Mouse (Mus musculus) megakaryocyte-erythroid progenitor cell, adult 5-6 weeks (primary cell): ENCODE results near the gene Gm44502. TPM values are rescaled to one million over a fixed set of nuclear protein-coding genes. Genes with fewer than 3 reads are reported as not detected.

Source experiments
- ATAC-seq: replicated peaks from 2 replicates; pipeline ENCODE4 v1.8.0; 2016; ENCODE audit warnings: mild to moderate bottlenecking, inconsistent platforms; ENCODE audit not compliant: severe bottlenecking, poor library complexity, low FRiP score, low TSS enrichment
- total RNA-seq, 2 experiments: library from RNA; stranded (forward) in 1 of 2; stranded (reverse) in 1 of 2; fragments of 200-1000, 215-1000 nt in 1 of 2; fragments of >200 nt in 1 of 2; fragmentation: Nextera tagmentation in 1 of 2; gene quantifications; 2 replicates each; pipeline ENCODE4 v1.2.3; 2014 to 2017

Gm44502 gene
- total RNA-seq (2014; fragmentation: Nextera tagmentation): not detected in 2 replicates
- total RNA-seq (2017): 0.57 TPM in 1 of 2 replicates, not detected in the other

DNA sequence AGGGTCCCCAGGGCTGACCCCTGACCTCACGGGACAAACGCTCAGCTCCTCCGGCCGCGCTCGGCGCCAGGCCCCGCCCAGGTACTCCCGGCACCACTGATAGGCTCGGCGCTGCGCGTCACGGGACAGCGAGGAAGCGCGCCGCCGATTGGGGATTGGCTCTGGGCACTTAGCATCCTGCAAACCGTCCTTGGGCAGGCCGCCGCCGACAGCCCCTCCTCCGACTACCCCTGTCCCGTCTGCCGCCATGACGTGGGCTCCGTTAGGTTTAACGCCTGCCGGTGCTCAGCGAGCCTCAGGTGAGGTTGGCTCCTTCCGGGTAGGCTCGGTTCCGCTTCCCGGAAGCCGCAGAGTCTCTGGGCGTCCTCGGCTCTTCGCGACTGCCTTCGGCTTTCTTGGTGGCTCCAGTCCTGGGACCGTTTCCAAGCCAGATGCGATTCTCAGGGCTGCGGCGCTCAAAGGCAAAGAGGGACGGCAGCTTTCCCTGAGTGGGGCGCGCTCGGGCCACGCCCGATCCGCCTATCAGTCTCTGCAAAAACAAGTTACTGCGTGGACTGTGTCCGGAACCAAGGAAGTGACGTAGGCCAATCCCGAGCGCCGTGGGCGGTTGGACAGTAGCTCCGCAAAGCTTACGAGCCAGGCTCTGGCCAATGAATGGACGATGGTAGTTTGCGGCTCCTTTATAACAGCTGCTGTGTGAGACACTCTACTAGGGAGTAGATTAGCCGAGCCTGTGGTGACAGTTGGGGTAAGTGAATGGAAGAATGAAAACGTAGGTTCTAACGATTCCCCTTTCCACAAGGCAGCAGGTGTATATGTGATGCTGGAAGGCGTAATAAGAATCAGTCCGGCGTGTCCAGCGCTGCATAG lies at the start of gene Gm44502, which contains the start of the genes C730034F03Rik and Chkb:
Gene Gm44502 (minus strand): TSS at position 345 of the 870 bp plus-strand sequence.
Gene C730034F03Rik (plus strand): TSS at position 238 of the 870 bp plus-strand sequence.
Gene Chkb (minus strand): TSS at position 557 of the 870 bp plus-strand sequence.
- ATAC-seq: peak; percentile 88

DNA sequence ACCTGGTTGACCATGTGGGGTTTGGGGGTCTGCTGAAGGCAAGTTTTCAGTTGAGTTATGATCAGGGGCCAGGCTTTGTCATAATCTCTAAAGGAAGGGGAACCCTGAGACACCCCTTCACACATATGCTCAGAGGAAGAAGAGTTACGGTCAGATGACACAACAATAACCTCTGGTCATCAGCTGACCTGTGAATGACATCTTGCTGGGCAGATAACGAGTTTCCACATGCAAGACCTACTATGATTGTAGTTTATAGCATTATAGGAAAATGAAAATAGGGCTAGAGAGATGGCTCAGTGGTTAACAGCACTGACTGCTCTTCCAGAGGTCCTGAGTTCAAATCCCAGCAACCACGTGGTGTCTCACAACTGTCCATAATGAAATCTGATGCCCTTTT lies 49.1 kb upstream of the Gm44502 start:
- no peak for ATAC-seq

DNA sequence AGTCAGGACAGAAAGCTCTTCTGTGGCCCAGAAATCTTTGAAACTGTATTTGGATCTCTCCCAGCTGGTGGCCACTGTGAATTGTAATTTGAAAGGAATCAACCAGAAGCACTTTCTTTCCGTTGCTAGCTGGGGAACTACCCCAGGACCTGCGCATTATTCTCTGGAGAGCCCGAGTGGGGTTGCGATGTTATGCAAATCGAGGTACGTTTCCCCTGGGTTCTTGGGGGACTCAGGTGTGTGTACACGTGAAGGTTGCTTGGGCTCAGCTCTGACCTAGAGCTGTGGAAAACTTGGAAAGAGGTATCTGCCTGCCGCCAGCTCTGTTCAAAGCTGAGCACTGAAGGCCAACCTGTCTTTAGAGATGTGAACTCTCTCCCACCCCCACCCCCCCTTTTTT lies 48.3 kb upstream of the Gm44502 start:
- ATAC-seq: no peak

DNA sequence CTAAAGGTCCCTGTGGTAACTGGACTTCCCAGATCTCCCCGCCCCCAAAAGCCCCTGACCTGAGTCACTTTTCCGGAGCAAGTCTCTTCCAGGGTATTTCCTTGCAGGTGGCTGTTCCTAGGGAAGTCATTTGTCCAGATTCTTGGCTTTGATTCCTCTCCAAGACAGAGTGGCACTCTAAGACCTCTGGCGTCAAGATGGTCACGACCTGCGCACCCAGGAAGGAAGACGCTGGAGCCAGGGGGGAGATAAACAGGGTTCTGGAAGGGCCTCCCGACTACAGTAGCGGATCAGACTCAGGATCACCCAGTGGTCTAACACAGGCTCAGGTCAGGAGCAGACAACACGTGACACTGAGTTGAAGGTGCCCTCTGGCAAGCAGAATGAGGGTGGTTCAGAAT lies 47.6 kb upstream of the Gm44502 start, which contains the start of gene Arsa:
Gene Arsa (minus strand): TSS at position 335 of the 401 bp plus-strand sequence.
- no peak for ATAC-seq

DNA sequence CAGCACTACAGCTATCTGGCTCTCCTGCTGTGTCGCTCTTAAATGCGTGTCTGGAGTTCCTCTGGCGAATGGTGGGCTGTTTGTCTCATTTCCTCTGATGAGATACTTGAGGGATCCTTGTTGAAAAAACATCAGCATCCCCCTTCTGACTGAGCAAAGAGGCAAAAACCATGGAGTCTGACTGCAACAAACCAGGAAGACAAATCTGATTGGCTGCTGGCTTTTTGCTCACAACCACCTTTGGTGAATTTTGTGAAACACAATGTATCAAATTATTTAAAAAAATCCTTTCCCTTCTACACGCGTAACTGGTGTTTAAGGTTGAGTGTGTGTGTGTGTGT lies 46.9 kb upstream of the Gm44502 start:
- peak; percentile 32; the same call in 1 of the 2 replicates for ATAC-seq

DNA sequence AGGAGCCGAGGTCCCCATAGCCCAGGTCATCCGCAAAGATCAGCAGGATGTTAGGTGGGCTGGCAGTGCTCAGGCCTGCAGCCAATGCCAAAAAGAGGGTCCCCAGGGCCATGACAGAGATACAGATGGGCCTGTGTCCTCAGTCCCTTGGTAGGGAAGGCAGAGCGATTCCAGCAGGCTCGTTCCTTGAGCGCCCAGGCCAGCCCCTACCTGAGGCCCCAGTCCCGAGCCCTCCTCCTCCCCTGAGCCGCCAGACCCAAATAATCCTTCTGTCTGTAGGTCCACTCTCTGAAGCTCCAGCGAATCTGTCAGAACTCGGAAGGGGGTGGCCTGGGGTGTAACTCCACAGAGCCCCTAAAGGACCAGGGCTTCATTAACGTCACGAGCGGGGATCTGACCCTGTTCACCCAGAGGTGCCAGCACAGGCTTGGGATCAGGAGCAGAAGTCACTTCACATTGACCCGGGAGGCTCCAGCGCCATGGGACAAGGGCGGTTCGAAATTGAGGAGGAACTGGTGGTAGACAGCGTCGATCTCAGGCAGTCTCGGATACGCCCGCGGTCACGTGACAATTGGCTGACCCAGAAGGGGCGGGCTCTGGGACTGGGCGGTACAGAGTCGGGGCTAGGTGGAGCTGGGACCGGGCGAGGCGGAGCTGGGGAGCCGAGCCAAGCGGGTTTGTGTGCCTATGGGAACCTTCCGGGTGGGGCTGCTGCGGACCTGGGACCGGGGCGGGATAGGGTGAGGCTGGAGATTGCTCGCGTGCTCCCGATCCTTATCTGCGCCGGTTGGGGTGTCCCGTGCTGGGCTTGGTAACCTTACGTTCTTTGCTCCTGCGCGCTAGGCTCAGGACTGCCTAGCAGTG lies 46.3 kb upstream of the Gm44502 start:
- ATAC-seq: peak; percentile 95

DNA sequence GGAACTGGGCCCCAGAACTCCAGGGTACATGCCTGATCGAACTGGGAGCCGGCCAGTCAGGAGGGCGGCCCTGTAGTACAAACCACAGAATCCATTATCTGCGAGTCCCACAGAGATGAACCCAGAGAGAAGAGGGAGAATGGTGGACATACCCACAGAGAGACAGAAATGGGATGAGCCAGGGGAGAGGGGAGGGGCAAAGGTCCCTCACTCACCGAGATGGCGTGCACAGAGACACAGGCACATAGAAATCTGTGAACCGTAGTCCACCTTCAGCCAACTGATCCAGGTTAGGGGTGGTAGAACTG lies 45.8 kb upstream of the Gm44502 start:
- 0 out of 2 replicates have a peak, but pooled peaks have one; percentile 9 for ATAC-seq

DNA sequence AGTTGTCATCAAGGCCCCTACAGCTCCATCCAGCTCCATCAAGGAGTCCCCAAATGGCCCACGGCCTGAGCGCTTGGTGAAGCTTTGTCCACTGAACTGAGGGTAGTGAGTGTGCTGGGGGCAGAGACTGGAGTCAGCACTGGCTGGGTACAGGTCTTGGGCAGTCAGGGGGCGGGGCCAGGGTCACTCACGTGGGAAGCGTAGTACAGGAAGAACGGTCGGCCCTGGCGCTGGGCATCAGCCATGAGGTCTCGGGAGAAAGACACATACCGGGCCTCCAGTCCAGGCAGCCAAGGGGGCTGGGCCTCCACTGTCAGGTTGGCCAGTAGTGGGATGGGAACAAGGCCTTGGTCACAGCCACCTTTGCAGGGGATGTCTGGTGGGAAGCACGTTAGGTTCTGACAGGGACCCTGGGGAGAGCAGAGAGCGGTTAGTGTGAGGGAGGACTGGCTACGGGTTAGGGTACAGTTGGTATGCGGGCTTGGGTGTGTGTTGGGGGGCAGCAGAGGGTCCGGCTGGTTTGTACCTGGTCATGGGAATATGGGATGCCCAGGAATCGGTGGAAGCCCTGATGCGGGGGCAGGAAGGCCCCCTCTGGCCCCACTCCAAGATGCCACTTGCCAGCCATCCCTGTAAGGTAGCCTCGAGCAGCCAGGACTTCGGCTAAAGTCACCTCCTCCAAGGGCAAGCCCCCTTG lies 45.2 kb upstream of the Gm44502 start:
- ATAC-seq: no peak

DNA sequence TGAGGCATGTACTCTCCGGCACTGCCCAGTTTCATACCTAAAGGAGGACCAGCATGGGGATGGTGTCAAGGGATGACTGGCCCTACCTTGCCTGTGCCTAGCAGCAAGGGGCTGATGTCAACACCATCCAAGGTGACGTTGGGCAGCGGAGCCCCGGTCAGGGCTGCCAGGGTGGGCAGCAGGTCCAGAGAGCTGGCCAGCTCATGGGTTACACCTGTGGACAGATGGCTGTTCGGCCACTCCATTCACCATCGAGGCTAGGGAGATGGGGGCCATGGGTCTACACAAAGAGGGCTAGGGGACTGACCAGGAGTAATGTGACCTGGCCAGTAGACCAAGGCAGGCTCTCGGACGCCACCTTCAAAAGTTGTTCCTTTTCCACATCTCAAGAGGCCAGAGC lies 44.4 kb upstream of the Gm44502 start:
- no peak for ATAC-seq

DNA sequence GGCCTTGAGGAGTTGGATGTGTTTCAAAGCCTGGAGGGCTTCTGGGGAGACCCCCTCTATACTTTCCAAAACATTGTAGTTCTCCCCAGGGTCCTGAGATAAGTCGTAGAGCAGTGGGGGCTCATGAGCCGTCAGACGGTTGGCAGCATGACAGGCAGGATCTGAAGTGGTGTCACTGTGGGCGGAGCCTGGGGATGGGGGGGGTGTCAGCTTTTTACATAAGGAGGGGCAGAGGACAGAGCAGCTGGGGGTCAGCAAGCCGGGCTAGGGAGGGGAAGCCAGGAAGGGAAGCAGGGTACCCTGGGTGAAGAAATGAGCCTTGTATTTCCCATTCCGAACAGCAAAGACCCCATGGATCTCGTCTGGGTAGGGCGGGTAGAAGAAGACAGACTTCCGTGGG lies 43.9 kb upstream of the Gm44502 start:
- ATAC-seq: no peak

DNA sequence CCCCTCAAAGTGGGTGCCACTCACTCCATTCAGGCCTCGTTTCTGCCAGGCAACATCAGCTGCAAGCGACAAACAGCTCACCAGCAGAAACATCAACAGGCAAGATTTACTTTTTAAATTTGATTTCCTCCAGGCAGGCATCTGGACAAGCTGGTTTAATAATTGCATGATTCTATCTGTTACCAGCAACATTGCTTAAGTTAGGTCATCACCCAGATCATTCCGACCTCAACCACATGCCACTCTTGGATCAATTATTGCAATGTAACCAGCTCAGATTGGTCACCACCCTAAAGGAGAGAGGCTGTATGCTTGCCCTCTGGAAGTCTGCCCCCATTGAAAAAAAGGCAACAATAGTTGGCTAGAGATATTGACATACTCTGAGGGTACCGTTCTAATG lies 42.0 kb upstream of the Gm44502 start:
- ATAC-seq: no peak

DNA sequence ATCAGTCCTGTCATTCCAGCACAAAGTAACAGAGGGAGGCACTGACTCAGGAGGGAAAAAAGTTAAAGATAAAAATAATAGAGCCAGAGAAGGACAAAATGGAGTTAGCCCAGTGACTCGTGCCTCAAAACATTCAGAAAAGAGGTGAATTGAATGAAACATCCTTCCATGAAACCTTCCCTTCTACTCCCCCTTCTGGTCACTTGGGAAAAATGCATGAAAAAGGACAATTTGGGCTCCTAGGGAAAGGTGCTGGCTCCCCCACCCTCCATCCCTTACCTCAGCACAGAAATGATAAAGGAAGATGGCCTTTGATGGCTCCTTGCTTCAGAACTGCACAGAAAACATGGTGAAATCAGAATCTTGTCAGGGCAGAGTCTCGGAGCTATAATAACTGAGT lies 39.1 kb upstream of the Gm44502 start:
- ATAC-seq: peak; percentile 72; the same call in 1 of the 2 replicates

DNA sequence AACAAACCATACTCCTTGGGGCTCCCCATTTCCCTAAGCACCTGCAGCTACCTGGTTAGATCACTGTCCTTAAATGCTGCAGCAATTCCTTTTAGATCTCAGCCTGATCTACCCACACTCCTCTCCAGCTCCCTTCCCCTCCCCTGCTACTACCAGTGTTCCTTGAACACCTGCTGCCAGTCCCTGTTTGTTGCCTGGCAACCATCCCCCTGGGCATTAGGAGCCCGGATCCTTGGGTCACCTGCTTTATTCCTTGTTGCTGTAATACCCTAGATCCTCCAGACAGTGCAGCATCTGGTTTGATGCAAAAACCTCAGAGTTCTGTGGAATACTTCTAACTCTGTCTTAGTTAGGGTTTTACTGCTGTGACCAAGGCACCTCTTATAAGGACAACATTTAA lies 35.6 kb upstream of the Gm44502 start:
- ATAC-seq: no peak

DNA sequence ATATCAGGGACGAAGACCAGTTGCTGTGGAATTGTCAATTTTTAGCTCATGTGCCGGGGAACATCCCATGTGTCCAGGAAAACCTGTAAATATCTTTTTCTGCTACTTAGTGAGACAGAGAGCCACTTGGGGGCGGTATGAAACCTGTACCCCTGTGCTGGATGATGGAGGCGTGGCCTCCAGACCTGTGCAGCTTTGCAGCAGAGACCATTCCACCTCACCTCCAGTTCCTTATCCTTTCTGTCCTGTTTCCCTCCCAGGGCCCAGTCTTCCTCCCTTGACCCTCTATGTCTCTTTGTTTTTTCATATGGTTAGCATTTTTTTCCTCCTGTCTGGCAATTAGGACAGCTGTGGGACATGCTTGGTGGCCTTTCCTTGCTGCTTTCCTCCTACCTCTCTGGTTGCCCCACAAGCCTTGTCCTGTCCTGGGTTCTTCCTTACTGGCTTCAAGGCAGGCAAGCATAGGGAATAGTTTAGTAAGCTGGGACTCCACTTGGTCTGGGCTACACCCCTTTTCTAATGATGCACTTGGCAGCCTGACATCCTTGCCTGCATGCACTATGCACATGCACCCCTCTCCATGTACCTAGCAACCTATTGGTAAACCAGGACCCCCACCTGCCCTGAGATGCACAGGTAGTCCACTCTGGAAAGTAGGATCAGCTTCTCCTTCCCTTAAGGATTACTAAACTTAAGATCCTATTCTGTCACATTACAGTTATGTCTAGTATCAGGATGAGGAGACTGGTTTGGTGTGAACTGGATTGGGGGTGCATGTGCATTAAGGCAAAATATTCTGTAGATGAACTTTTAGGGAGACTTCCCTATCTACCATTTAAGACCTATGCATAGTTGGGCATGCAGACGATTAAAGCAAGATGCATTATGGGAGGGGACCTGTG lies 34.1 kb upstream of the Gm44502 start:
- ATAC-seq: peak; percentile 46; the same call in 1 of the 2 replicates

DNA sequence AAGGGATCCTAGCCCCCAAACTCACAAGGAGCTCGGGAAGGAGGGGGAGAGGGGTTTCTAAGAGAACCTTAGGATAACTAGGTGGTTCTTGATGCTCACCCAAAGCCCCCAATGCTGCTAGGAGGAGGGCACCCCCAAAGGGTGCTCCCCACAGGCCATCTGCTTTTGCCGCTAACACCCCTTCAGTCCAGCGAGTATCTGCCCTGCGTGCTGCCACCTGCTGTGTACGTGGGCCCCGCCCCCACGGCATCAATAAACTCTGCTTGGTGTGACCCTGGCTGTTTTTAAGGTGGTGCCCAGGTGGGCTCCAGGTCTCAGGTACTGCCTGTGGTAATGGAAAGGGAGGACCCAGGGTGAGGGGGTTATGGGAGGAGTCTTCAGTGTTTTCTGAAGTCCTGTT lies 32.7 kb upstream of the Gm44502 start:
- ATAC-seq: no peak

DNA sequence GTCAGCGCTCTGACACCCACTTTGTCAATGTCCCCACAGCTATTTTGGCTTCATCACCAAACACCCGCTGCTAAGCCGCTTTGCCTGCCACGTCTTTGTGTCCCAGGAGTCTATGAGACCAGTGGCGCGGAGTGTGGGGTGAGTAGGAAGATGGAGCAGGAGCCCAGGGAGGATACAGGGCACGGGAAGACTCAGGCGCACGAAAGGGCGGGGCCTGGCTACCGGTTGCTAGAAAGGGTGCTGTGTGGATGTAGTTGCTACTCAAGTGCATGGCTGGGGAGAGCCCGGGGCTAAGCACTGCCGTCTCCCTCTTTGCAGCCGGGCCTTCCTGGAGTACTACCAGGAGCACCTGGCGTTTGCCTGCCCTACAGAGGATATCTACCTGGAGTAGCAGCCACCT lies 31.8 kb upstream of the Gm44502 start:
- no peak for ATAC-seq

DNA sequence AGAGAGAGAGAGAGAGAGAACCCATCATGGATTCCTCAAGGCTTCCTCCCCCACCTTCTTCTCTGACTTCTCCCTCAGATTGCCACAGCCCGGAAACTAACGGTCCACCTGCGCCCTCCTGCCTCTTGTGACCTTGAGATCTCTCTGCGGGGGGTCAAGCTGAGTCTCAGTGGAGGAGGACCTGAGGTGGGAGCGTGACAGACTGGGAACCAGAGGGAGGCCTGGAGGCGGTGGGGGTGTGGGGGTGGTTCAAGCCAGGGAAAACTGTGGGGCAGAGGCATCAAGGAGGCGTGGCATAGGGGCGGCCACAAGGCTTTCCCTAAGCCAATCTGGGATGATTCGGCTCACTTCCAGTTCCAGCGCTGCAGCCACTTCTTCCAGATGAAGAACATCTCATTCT lies 30.8 kb upstream of the Gm44502 start:
- no peak for ATAC-seq

DNA sequence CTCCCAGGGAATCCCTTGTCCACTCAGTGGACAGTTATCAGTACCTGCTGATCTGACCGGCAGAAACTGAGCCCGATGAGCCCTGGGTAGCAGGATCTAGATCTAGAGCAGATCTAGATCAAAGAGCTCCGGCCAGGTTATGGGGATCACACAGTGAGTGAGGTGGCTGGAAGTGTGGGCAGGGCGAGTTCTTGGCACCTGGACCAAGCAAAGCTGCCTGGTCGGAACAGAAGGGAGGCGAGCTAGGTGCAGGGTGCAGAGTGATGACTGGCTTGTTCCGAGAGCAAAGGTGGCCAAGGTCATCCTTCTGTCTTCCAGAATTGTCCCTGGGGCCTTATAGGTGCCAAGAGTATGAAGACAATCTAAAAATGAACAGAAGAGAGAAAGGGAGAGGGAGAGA lies 30.3 kb upstream of the Gm44502 start:
- ATAC-seq: no peak

DNA sequence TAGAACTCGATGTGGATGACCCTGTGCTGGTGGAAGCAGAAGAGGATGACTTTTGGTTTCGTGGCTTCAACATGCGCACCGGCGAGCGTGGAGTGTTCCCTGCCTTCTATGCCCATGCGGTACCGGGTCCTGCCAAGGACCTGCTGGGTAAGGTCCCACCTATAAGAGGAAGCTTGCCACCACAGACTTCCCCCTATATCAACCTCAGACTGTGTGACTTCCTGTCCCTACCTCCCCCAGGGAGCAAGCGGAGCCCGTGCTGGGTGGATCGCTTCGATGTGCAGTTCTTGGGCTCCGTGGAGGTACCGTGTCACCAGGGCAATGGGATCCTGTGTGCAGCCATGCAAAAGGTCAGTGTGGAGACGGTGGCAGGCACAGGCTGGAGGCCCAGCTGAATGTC lies 29.4 kb upstream of the Gm44502 start:
- no peak for ATAC-seq
